Mouse (Mus musculus): ENCODE measurements around the gene BC029722. TPM values are rescaled to one million over a fixed set of nuclear protein-coding genes. Genes with fewer than 3 reads are reported as not detected.

Gene BC029722
- polyA plus RNA-seq, 1 experiment, result 37.5 TPM

- DNase-seq, result no peak
- peaks cover 5% of the 10 kb centered on the region; the same call in 1 of the 2 replicates for H3K4me1 ChIP-seq (replicated peaks; ENCODE audit: control insufficient read depth, insufficient read depth, low read length)
- H3K27me3 ChIP-seq (ENCODE audit: control insufficient read depth, insufficient read depth, low read length), result peaks cover 20% of the 10 kb centered on the region
- TF ChIP-seq POLR2A (IDR thresholded peaks at IDR 0.05; ENCODE audit: control insufficient read depth, extremely low read depth, insufficient read depth, low read length, poor library complexity) (no peak), CTCF (IDR thresholded peaks at IDR 0.05; ENCODE audit: borderline replicate concordance, control insufficient read depth, extremely low read depth, insufficient read depth, low read length, poor library complexity) (no peak)
- WGBS, result 74% methylated on average over 10 of the region's 10 CpGs
- no peak overlapping the region for H3K27ac ChIP-seq (ENCODE audit: control insufficient read depth, insufficient read depth, low read length)
- no peak overlapping the region for H3K4me3 ChIP-seq (ENCODE audit: control insufficient read depth, insufficient read depth, low read length)
- no peaks in the 10 kb centered on the region for H3K36me3 ChIP-seq (ENCODE audit: control insufficient read depth, insufficient read depth, low read length)
Observed at GRCm38 (mm10) chr2:155776824-155777687, 42.2 kb downstream of the BC029722 start.

- H3K27me3 ChIP-seq (ENCODE audit: control insufficient read depth, insufficient read depth, low read length), result peaks cover 20% of the 10 kb centered on the region
- WGBS, result 6% methylated on average over 44 of the region's 44 CpGs
- no peak overlapping the region for H3K27ac ChIP-seq (ENCODE audit: control insufficient read depth, insufficient read depth, low read length)
- H3K4me1 ChIP-seq (replicated peaks; ENCODE audit: control insufficient read depth, insufficient read depth, low read length), result peaks cover 5% of the 10 kb centered on the region; the same call in 1 of the 2 replicates
- H3K36me3 ChIP-seq (ENCODE audit: control insufficient read depth, insufficient read depth, low read length), result no peaks in the 10 kb centered on the region
- TF ChIP-seq CTCF (IDR thresholded peaks at IDR 0.05; ENCODE audit: borderline replicate concordance, control insufficient read depth, extremely low read depth, insufficient read depth, low read length, poor library complexity) (no peak), POLR2A (IDR thresholded peaks at IDR 0.05; ENCODE audit: control insufficient read depth, extremely low read depth, insufficient read depth, low read length, poor library complexity) (no peak)
- DNase-seq, result peak; percentile 56
- H3K4me3 ChIP-seq (ENCODE audit: control insufficient read depth, insufficient read depth, low read length), result no peak overlapping the region
Observed at GRCm38 (mm10) chr2:155775685-155776263, 43.5 kb downstream of the BC029722 start.

- TF ChIP-seq POLR2A (IDR thresholded peaks at IDR 0.05; ENCODE audit: control insufficient read depth, extremely low read depth, insufficient read depth, low read length, poor library complexity) (no peak), CTCF (IDR thresholded peaks at IDR 0.05; ENCODE audit: borderline replicate concordance, control insufficient read depth, extremely low read depth, insufficient read depth, low read length, poor library complexity) (no peak)
- DNase-seq, result no peak
- H3K4me1 ChIP-seq (replicated peaks; ENCODE audit: control insufficient read depth, insufficient read depth, low read length), result peaks cover 5% of the 10 kb centered on the region; the same call in 1 of the 2 replicates
- peaks cover 21% of the 10 kb centered on the region for H3K27me3 ChIP-seq (ENCODE audit: control insufficient read depth, insufficient read depth, low read length)
- H3K36me3 ChIP-seq (ENCODE audit: control insufficient read depth, insufficient read depth, low read length), result no peaks in the 10 kb centered on the region
- no peak within 1 kb of the TSS for H3K27ac ChIP-seq (ENCODE audit: control insufficient read depth, insufficient read depth, low read length)
- H3K4me3 ChIP-seq (ENCODE audit: control insufficient read depth, insufficient read depth, low read length), result no peak within 1 kb of the TSS
- WGBS, result 28% methylated on average over 99 of the region's 100 CpGs
Observed at GRCm38 (mm10) chr2:155774927-155775684, 44.1 kb downstream of the BC029722 start, which contains the start of gene Mmp24. Gene Mmp24 (plus strand): TSS chr2:155775342.

GRCm38 (mm10) chr2:155774261-155774926 lies 44.8 kb downstream of the BC029722 start:
- no peak overlapping the region for H3K4me3 ChIP-seq (ENCODE audit: control insufficient read depth, insufficient read depth, low read length)
- 56% methylated on average over 11 of the region's 11 CpGs for WGBS
- no peak for DNase-seq
- peaks cover 5% of the 10 kb centered on the region; the same call in 1 of the 2 replicates for H3K4me1 ChIP-seq (replicated peaks; ENCODE audit: control insufficient read depth, insufficient read depth, low read length)
- H3K36me3 ChIP-seq (ENCODE audit: control insufficient read depth, insufficient read depth, low read length), result no peaks in the 10 kb centered on the region
- H3K27me3 ChIP-seq (ENCODE audit: control insufficient read depth, insufficient read depth, low read length), result peaks cover 22% of the 10 kb centered on the region
- TF ChIP-seq CTCF (IDR thresholded peaks at IDR 0.05; ENCODE audit: borderline replicate concordance, control insufficient read depth, extremely low read depth, insufficient read depth, low read length, poor library complexity), result no peak
- no peak overlapping the region for H3K27ac ChIP-seq (ENCODE audit: control insufficient read depth, insufficient read depth, low read length)

GRCm38 (mm10) chr2:155773664-155774063 lies 45.6 kb downstream of the BC029722 start:
- TF ChIP-seq POLR2A (IDR thresholded peaks at IDR 0.05; ENCODE audit: control insufficient read depth, extremely low read depth, insufficient read depth, low read length, poor library complexity) (no peak), CTCF (IDR thresholded peaks at IDR 0.05; ENCODE audit: borderline replicate concordance, control insufficient read depth, extremely low read depth, insufficient read depth, low read length, poor library complexity) (no peak)

More at GRCm38 (mm10) chr2:155773664-155774063, 45.6 kb downstream of the BC029722 start:
- Histone ChIP-seq H3K4me3 (ENCODE audit: control insufficient read depth, insufficient read depth, low read length) (no peak overlapping the region), H3K27ac (ENCODE audit: control insufficient read depth, insufficient read depth, low read length) (no peak overlapping the region), H3K4me1 (replicated peaks; ENCODE audit: control insufficient read depth, insufficient read depth, low read length) (peaks cover 5% of the 10 kb centered on the region; the same call in 1 of the 2 replicates), H3K27me3 (ENCODE audit: control insufficient read depth, insufficient read depth, low read length) (peaks cover 22% of the 10 kb centered on the region), H3K36me3 (ENCODE audit: control insufficient read depth, insufficient read depth, low read length) (no peaks in the 10 kb centered on the region)
- WGBS, result 82% methylated on average over 4 of the region's 4 CpGs
- no peak for DNase-seq

Other genes with a start within 250 kb of the BC029722 start
- gene Gss, start 226.6 kb downstream of the BC029722 start, polyA plus RNA-seq (2012; rRNA removed), result 20.6 and 23.2 TPM in 2 replicates
- 0.09 and 1.0 TPM in 2 replicates for gene Myh7b, start 208.2 kb downstream of the BC029722 start, polyA plus RNA-seq (2012; rRNA removed)
- 489 and 518 TPM in 2 replicates for gene Trpc4ap, start 127.0 kb downstream of the BC029722 start, polyA plus RNA-seq (2012; rRNA removed)
- 55.8 and 58.6 TPM in 2 replicates for gene Edem2, start 90.0 kb downstream of the BC029722 start, polyA plus RNA-seq (2012; rRNA removed)
- gene Gm17581, start 83.6 kb downstream of the BC029722 start, polyA plus RNA-seq (2012; rRNA removed), result not detected in 2 replicates
- gene Procr, start 68.3 kb downstream of the BC029722 start, polyA plus RNA-seq (2012; rRNA removed), result 3.7 and 4.7 TPM in 2 replicates
- gene Mmp24, start 44.1 kb downstream of the BC029722 start, polyA plus RNA-seq (2012; rRNA removed), result 0.08 and 0.09 TPM in 2 replicates
- gene Eif6, start 7.5 kb upstream of the BC029722 start, polyA plus RNA-seq (2012; rRNA removed), result 169 and 174 TPM in 2 replicates
- 0.08 and 0.14 TPM in 2 replicates for gene Fam83c, start 15.4 kb upstream of the BC029722 start, polyA plus RNA-seq (2012; rRNA removed)
- 26.5 and 30.0 TPM in 2 replicates for gene Uqcc1, start 110.9 kb upstream of the BC029722 start, polyA plus RNA-seq (2012; rRNA removed)
- gene Gm15557, start 121.3 kb upstream of the BC029722 start, polyA plus RNA-seq (2012; rRNA removed), result not detected in 2 replicates
- 0.23 and 0.31 TPM in 2 replicates for gene Gdf5, start 125.9 kb upstream of the BC029722 start, polyA plus RNA-seq (2012; rRNA removed)
- gene Cep250, start 137.0 kb upstream of the BC029722 start, polyA plus RNA-seq (2012; rRNA removed), result 31.6 and 36.7 TPM in 2 replicates
- gene 6430550D23Rik, start 188.6 kb upstream of the BC029722 start, polyA plus RNA-seq (2012; rRNA removed), result 3.8 and 4.2 TPM in 2 replicates
- gene Ergic3, start 188.6 kb upstream of the BC029722 start, polyA plus RNA-seq (2012; rRNA removed), result 273 and 293 TPM in 2 replicates
- 0.08 and 0.22 TPM in 2 replicates for gene Fer1l4, start 233.5 kb upstream of the BC029722 start, polyA plus RNA-seq (2012; rRNA removed)
- gene Spag4, start 245.7 kb upstream of the BC029722 start, polyA plus RNA-seq (2012; rRNA removed), result 2.8 and 3.8 TPM in 2 replicates

All from thymus, adult 2 months (tissue).